Mouse (Mus musculus) liver, postnatal 0 days (tissue): ENCODE results near the gene Slc39a2.
"Not testable (repeated sequence)": the region's sequence is repeated elsewhere in the genome, so short reads cannot be mapped to it uniquely, and the experiment has no call there.

Experiments
- CTCF ChIP-seq: sonication (generic); IDR thresholded peaks from 2 replicates; pipeline ENCODE4 v1.5.1; 2016; ENCODE audit warnings: antibody characterized with exemption, low read depth
- EP300 ChIP-seq: IDR thresholded peaks from 2 replicates; pipeline ENCODE4 v1.6.1; 2016; ENCODE audit warnings: antibody characterized with exemption, low read depth, mild to moderate bottlenecking

DNA sequence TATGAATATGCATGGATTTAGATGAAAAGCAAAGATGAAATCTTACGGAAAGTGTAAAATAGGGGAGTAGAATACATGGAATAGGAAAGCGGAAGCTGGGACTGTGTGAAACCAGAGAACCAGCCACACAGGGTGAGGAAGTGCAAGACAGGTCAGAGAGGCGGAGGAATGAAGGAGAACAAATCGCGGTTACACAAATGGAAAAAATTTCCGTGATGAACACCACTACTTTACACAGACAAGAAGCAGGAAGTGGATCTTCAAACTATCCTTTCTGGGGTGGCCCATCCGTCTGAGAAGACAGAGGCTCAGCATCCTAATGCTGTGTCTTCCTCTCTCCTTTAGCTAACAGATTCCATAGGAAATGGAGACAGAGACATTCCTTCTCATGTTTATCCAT lies 37.4 kb upstream of the Slc39a2 start:
- TF ChIP-seq CTCF, EP300: not testable (repeated sequence)
